Mouse (Mus musculus): ENCODE data around the gene Plxnd1. TPM values are rescaled to one million over a fixed set of nuclear protein-coding genes. Genes with fewer than 3 reads are reported as not detected.

Plxnd1 gene
- polyA plus RNA-seq, 1 experiment from 2014 or later, result 17.5 TPM

DNA sequence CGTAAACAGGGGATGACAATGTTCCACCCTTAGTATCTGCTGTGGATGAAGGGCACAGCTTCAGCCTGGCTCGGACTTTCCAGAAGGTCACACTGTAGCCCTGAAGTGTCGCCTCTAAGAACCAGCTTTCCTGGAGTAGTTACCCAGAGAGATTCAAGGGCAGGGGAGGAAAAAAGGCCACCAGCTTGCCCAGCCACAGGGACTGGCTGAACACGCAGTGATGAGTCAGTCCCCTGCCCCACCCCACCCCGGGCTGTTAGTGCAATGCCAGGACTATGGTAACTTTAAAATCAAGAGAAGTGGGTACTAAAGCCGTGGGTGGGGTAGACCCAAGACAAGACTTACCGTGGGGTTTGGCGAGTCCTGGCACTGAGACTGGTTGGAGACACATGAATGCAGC lies 19.2 kb downstream of the Plxnd1 start:
- no peaks in the 10 kb centered on the region for H3K36me3 ChIP-seq (ENCODE audit: control insufficient read depth, insufficient read depth, low read length)
- no peak overlapping the region for H3K4me3 ChIP-seq (ENCODE audit: low read depth, low read length)
- H3K4me1 ChIP-seq (ENCODE audit: control insufficient read depth, insufficient read depth, low read length), result 0 out of 2 replicates have a peak, but pooled peaks cover 3% of the 10 kb centered on the region
- no peak overlapping the region for H3K9ac ChIP-seq (ENCODE audit: low read length)
- no peak for DNase-seq (ENCODE audit: low spot score, missing footprints)
- no peaks in the 10 kb centered on the region for H3K9me3 ChIP-seq (ENCODE audit: control insufficient read depth, low read length)
- H3K27ac ChIP-seq (ENCODE audit: low read depth, low read length), result no peak overlapping the region
- H3K27me3 ChIP-seq (ENCODE audit: control insufficient read depth, insufficient read depth, low read length), result no peaks in the 10 kb centered on the region
- H3K4me2 ChIP-seq, result no peak overlapping the region
- no peak for ATAC-seq (ENCODE audit: low FRiP score)
- WGBS, result 90% methylated on average over 8 of the region's 8 CpGs

DNA sequence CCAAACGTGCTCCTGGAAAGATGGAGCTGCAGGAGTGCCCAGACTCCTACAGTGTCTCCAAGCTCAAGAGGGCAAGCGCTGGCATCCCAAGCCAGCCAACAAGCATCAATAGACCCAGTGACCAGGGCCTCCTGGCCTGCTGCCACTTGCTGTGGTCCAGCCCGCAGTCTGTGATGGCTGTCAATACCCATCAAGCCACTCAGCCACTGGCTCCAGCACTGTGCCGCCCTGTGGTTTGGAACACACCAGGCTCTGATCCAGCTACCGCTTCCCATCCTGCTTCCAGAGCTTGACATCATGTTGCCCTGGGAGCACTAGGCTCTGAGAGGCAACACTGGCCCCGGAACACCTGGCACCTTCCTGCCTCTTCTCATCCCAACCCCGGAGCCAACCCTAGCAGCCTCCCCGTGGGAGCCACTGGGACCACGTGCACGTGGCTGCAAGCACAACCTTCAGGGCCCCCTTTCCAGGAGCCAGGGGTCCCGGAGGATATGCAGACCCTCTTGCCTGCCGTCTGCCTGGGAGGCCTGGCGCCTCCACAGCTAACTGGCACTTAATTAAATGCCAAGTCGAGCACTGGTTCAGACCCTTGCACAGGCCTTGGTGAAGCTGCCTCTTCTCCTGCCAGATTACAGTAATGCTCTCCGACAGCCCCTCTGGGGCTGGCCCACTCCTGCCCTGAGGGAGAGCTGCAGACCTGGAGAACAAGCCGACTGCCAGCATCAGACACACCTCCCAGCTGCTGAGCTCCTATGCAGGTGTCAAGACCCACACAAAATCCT lies 20.7 kb downstream of the Plxnd1 start:
- no peaks in the 10 kb centered on the region for H3K4me1 ChIP-seq (ENCODE audit: control insufficient read depth, insufficient read depth, low read length)
- no peak overlapping the region for H3K9ac ChIP-seq (ENCODE audit: low read length)
- H3K36me3 ChIP-seq (ENCODE audit: control insufficient read depth, insufficient read depth, low read length), result no peaks in the 10 kb centered on the region
- H3K27ac ChIP-seq (ENCODE audit: low read depth, low read length), result no peak overlapping the region
- H3K4me3 ChIP-seq (ENCODE audit: low read depth, low read length), result no peak overlapping the region
- 83% methylated on average over 16 of the region's 16 CpGs for WGBS
- H3K4me2 ChIP-seq, result no peak overlapping the region
- ATAC-seq (ENCODE audit: low FRiP score) (no peak), DNase-seq (ENCODE audit: low spot score, missing footprints) (no peak)
- H3K9me3 ChIP-seq (ENCODE audit: control insufficient read depth, low read length), result no peaks in the 10 kb centered on the region
- H3K27me3 ChIP-seq (ENCODE audit: control insufficient read depth, insufficient read depth, low read length), result no peaks in the 10 kb centered on the region

DNA sequence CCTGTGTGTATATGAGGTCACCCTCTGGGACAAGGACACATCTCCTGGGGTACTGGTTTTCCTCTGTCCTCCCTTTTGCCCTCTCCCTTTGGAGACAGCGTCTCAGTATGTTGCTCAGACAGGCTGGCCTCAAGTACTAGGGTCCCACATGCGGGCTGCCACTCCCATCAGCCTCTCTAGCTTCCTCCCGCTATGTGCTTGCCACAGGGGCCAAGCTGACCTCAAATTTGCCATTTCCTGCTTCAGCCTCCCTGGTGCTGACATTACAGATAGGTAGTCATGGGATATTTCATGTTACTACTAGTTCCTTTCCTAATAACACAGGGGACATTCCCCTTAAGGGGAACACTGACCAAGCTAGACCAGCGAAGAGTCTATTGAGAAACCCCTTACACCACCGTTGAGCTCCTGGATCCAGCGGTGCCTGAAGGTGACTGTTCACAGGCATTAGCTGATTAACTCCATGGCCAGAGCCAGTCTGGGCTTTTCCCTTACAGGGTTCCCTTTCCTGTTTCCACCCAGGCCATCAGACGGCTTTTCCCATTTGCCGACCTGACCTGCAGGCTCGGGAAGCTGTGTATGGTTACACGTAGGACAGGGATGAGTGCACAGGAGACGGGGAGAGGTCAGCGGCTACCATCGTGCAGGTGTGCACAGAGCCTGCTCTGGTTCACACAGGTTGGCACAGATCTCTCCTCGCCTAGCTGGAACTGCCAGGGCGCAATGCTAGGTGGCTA lies 21.5 kb downstream of the Plxnd1 start:
- H3K9ac ChIP-seq (ENCODE audit: low read length), result no peak overlapping the region
- H3K4me2 ChIP-seq, result no peak overlapping the region
- H3K4me3 ChIP-seq (ENCODE audit: low read depth, low read length), result no peak overlapping the region
- H3K4me1 ChIP-seq (ENCODE audit: control insufficient read depth, insufficient read depth, low read length), result peaks cover under 1% of the 10 kb centered on the region
- no peak overlapping the region for H3K27ac ChIP-seq (ENCODE audit: low read depth, low read length)
- ATAC-seq (ENCODE audit: low FRiP score) (no peak), DNase-seq (ENCODE audit: low spot score, missing footprints) (no peak)
- no peaks in the 10 kb centered on the region for H3K36me3 ChIP-seq (ENCODE audit: control insufficient read depth, insufficient read depth, low read length)
- no peaks in the 10 kb centered on the region for H3K9me3 ChIP-seq (ENCODE audit: control insufficient read depth, low read length)
- H3K27me3 ChIP-seq (ENCODE audit: control insufficient read depth, insufficient read depth, low read length), result no peaks in the 10 kb centered on the region
- 88% methylated on average over 15 of the region's 15 CpGs for WGBS

DNA sequence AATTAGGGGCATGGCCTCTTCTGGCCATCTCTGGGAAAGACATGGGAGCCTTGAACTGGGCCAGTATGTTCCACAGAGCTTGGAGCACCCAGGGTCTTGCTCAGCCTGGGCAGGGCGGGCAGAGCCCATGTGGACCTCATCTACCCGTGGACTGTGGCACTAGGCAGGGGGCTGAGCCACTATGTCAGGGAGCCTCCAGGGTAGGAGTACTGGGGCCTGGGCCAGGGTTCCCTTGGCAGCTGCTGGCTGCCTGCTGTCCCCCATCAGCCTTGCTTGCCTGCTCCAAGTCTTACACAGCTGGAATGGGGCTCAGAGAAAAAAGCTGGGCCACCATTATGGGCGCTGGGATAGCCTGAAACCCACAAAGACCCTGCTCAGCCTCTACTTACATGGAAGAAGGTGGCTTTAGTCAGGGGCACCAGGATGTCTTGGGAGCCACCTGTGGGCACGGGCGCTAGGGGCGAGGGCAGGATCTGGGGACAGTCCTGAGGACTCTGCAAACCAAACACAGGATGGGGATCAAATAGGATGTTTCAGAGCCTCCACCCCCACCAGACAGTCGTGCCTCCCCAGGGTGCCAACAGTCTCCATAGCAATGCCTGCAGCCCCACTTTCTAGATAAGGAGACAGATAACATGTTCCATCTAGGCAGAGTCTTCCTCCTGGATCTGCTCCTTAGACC lies 22.6 kb downstream of the Plxnd1 start:
- Histone ChIP-seq H3K27me3 (ENCODE audit: control insufficient read depth, insufficient read depth, low read length) (no peaks in the 10 kb centered on the region), H3K27ac (ENCODE audit: low read depth, low read length) (no peak overlapping the region), H3K36me3 (ENCODE audit: control insufficient read depth, insufficient read depth, low read length) (no peaks in the 10 kb centered on the region), H3K9me3 (ENCODE audit: control insufficient read depth, low read length) (no peaks in the 10 kb centered on the region), H3K4me1 (ENCODE audit: control insufficient read depth, insufficient read depth, low read length) (peaks cover 3% of the 10 kb centered on the region), H3K4me3 (ENCODE audit: low read depth, low read length) (no peak overlapping the region), H3K9ac (ENCODE audit: low read length) (no peak overlapping the region), H3K4me2 (no peak overlapping the region)
- no peak for ATAC-seq (ENCODE audit: low FRiP score)
- DNase-seq (ENCODE audit: low spot score, missing footprints), result no peak
- WGBS, result 82% methylated on average over 7 of the region's 7 CpGs

DNA sequence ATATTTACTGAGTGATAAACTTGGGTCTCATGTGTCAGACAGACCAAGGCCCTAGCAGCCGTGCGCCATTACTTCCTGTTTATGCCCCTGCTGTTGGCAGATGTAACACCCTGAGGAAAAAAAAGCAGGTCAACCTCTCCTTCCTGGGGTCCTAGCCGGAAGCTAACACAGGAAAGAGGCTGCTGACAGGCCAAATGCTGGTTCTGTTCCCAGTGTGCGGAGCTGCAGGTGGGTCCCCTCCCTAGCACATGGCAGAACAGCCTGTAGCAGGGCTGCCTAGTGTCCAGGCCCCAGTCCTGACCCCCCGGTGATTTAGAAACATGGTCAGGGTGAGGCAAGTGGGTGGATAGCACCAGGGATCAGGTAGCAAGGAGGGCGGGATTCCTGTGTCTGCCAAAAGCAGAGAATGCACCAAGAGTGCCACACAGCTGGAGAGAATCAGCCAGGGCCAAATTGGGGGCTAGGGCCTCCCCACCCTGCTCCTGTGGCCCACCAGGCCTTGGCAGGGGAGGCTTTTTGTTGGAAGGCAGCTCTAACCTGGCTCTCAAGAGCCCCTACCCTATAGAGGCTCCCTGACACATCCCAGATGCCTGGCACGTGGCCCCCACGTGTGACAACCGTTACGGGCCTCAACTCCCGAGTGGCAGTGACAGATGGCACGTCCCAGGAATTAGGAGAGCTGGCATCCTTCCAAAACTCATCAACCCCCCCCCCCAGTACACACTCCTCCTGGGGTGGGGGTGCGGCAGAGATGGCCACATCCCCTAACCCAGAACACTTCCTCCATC lies 23.3 kb downstream of the Plxnd1 start:
- DNase-seq (ENCODE audit: low spot score, missing footprints) (no peak), ATAC-seq (ENCODE audit: low FRiP score) (no peak)
- H3K27ac ChIP-seq (ENCODE audit: low read depth, low read length), result no peak overlapping the region
- H3K27me3 ChIP-seq (ENCODE audit: control insufficient read depth, insufficient read depth, low read length), result no peaks in the 10 kb centered on the region
- no peak overlapping the region for H3K4me2 ChIP-seq
- H3K9me3 ChIP-seq (ENCODE audit: control insufficient read depth, low read length), result no peaks in the 10 kb centered on the region
- H3K9ac ChIP-seq (ENCODE audit: low read length), result no peak overlapping the region
- H3K4me1 ChIP-seq (ENCODE audit: control insufficient read depth, insufficient read depth, low read length), result peaks cover 3% of the 10 kb centered on the region
- no peak overlapping the region for H3K4me3 ChIP-seq (ENCODE audit: low read depth, low read length)
- H3K36me3 ChIP-seq (ENCODE audit: control insufficient read depth, insufficient read depth, low read length), result no peaks in the 10 kb centered on the region
- 84% methylated on average over 13 of the region's 13 CpGs for WGBS

DNA sequence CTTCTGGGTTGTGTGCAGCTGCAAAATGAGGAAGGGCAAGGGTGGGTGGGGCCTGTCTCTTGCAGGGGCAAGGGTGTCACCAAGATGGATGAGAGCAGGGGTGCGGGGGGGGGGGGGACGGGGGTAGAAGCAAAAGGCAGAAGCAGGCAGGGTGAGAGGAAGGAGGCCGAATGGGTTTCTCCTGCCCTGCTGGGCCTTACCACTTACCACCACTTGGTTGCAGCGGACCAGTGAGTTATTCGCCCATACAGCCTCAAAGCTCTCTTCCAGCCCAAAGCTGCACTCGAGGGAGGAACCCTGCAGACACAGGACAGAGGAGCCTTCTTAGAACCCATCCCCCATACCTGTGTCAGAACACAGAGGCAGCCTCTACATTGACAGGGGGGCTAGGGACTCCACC lies 24.9 kb downstream of the Plxnd1 start:
- H3K9ac ChIP-seq (ENCODE audit: low read length), result no peak overlapping the region
- DNase-seq (ENCODE audit: low spot score, missing footprints) (no peak), ATAC-seq (ENCODE audit: low FRiP score) (no peak)
- H3K27me3 ChIP-seq (ENCODE audit: control insufficient read depth, insufficient read depth, low read length), result no peaks in the 10 kb centered on the region
- no peaks in the 10 kb centered on the region for H3K9me3 ChIP-seq (ENCODE audit: control insufficient read depth, low read length)
- no peak overlapping the region for H3K4me3 ChIP-seq (ENCODE audit: low read depth, low read length)
- no peaks in the 10 kb centered on the region for H3K36me3 ChIP-seq (ENCODE audit: control insufficient read depth, insufficient read depth, low read length)
- H3K27ac ChIP-seq (ENCODE audit: low read depth, low read length), result no peak overlapping the region
- 53% methylated on average over 3 of the region's 6 CpGs for WGBS
- H3K4me2 ChIP-seq, result no peak overlapping the region
- peaks cover 3% of the 10 kb centered on the region for H3K4me1 ChIP-seq (ENCODE audit: control insufficient read depth, insufficient read depth, low read length)

DNA sequence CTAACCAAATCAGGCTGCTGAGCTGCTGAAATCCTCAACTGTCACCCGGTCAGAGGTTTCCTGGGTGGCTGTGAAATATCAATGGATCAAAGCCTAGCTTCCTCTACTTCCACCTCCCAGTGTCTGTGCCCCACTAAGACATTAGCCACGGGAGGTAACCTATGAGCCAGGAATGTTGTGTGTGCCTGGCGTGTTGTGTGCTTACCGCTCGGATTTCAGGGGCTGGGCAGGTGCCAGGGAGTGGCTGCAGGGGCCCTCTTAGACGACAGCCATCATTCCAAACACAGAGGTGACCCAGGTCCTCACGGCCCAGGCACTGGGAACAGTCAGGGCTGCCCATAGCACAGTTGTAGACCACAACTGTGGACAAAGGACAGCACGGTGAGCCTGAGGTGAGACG lies 25.7 kb downstream of the Plxnd1 start:
- H3K4me1 ChIP-seq (ENCODE audit: control insufficient read depth, insufficient read depth, low read length), result peaks cover 3% of the 10 kb centered on the region
- no peak overlapping the region for H3K4me2 ChIP-seq
- no peaks in the 10 kb centered on the region for H3K9me3 ChIP-seq (ENCODE audit: control insufficient read depth, low read length)
- no peak overlapping the region for H3K27ac ChIP-seq (ENCODE audit: low read depth, low read length)
- H3K27me3 ChIP-seq (ENCODE audit: control insufficient read depth, insufficient read depth, low read length), result no peaks in the 10 kb centered on the region
- no peaks in the 10 kb centered on the region for H3K36me3 ChIP-seq (ENCODE audit: control insufficient read depth, insufficient read depth, low read length)
- H3K4me3 ChIP-seq (ENCODE audit: low read depth, low read length), result no peak overlapping the region
- WGBS, result 79% methylated on average over 9 of the region's 9 CpGs
- no peak overlapping the region for H3K9ac ChIP-seq (ENCODE audit: low read length)
- DNase-seq (ENCODE audit: low spot score, missing footprints), result no peak
- ATAC-seq (ENCODE audit: low FRiP score), result no peak

DNA sequence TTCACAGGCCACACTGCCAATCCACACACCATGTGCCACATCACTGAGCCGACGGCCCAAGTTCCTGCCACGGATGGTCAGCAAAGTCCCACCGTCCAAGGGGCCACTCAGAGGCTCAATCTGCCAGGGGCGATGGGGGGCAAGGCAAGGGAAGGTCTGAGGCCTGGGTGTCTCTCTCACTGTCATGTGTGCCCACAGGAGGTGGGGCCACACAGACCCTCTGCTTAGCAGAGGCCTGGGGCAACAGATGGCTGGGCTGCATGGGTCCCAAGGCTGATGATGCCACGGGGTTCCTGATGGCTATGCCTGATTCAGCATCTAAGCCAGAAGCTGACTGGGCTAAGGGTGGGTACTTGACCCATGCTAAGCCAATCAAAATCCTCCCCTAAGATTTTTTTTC lies 26.1 kb downstream of the Plxnd1 start:
- ATAC-seq (ENCODE audit: low FRiP score), result no peak
- WGBS, result 87% methylated on average over 6 of the region's 6 CpGs
- no peak overlapping the region for H3K4me2 ChIP-seq

More for the DNA sequence above, 26.1 kb downstream of the Plxnd1 start:
- Histone ChIP-seq H3K9me3 (ENCODE audit: control insufficient read depth, low read length) (no peaks in the 10 kb centered on the region), H3K4me3 (ENCODE audit: low read depth, low read length) (no peak overlapping the region), H3K4me1 (ENCODE audit: control insufficient read depth, insufficient read depth, low read length) (peaks cover 3% of the 10 kb centered on the region), H3K9ac (ENCODE audit: low read length) (no peak overlapping the region), H3K27me3 (ENCODE audit: control insufficient read depth, insufficient read depth, low read length) (no peaks in the 10 kb centered on the region), H3K27ac (ENCODE audit: low read depth, low read length) (no peak overlapping the region), H3K36me3 (ENCODE audit: control insufficient read depth, insufficient read depth, low read length) (no peaks in the 10 kb centered on the region)
- DNase-seq (ENCODE audit: low spot score, missing footprints), result no peak
